Mouse (Mus musculus) gastrocnemius, adult 2 months (tissue): ENCODE data around the gene Mbl2. TPM values are rescaled to one million over a fixed set of nuclear protein-coding genes. Genes with fewer than 3 reads are reported as not detected.
A peak's percentile ranks its signal among the peaks of the same experiment; 100 is the strongest.

Source experiments
- DNase-seq: peaks from one replicate; pipeline ENCODE4 v3.0.0; 2022
- H3K27ac ChIP-seq: fragments of 200-600 bp; 2 replicates; pipeline ENCODE4 v1.8.1; 2022; ENCODE audit warnings: mild to moderate bottlenecking
- H3K4me3 ChIP-seq: fragments of 200-600 bp; 2 replicates; pipeline ENCODE4 v1.8.1; 2022; ENCODE audit warnings: mild to moderate bottlenecking, moderate library complexity
- CTCF ChIP-seq: fragments of 200-600 bp; IDR thresholded peaks from 2 replicates; pipeline ENCODE4 v1.8.1; 2022; ENCODE audit warnings: antibody characterized with exemption, mild to moderate bottlenecking, moderate library complexity
- intact Hi-C: fragments of 180-260 bp; cut with DNase I; formaldehyde crosslinking; loops from one replicate; pipeline ENCODE4 v1.15.1; 2025
- microRNA-seq: library from miRNA; unstranded; fragments of <30 nt; microRNA quantifications from one replicate; pipeline ENCODE4 v1.2.0, GENCODE M21; 2021
- total RNA-seq, 2 experiments: library from RNA; stranded (reverse); gene quantifications; 2 replicates each; pipeline ENCODE4 v1.2.3; 2021

The Mbl2 gene
- total RNA-seq, 2 experiments from 2014 or later: not detected

GRCm38 (mm10) chr19:30229477-30229876, 3.3 kb upstream of the Mbl2 start:
- no peak for TF ChIP-seq CTCF
- Histone ChIP-seq H3K27ac (no peak overlapping the region), H3K4me3 (no peak overlapping the region)
- intact Hi-C loops: no loop called here
- DNase-seq: no peak

- Histone ChIP-seq H3K4me3 (no peak overlapping the region), H3K27ac (no peak overlapping the region)
- no peak for DNase-seq
- no peak for TF ChIP-seq CTCF
- intact Hi-C loops: no loop called here
Measured at GRCm38 (mm10) chr19:30234416-30234815, 1.7 kb downstream of the Mbl2 start.

GRCm38 (mm10) chr19:30247359-30247758, 14.6 kb downstream of the Mbl2 start:
- intact Hi-C loops: no loop called here
- no peak for DNase-seq
- no peak overlapping the region for H3K4me3 ChIP-seq
- no peak overlapping the region for H3K27ac ChIP-seq
- peak; percentile 40; the same call in 1 of the 2 replicates for TF ChIP-seq CTCF

- TF ChIP-seq CTCF: peak; percentile 78
- Histone ChIP-seq H3K27ac (no peak overlapping the region), H3K4me3 (no peak overlapping the region)
- DNase-seq: peak; percentile 30
- intact Hi-C loops: loop anchor here (1.0 kb wide), 1 partner anchor 305 kb away; no protein-coding TSS in a partner anchor
Measured at GRCm38 (mm10) chr19:30248822-30249221, 16.1 kb downstream of the Mbl2 start.

GRCm38 (mm10) chr19:30252253-30252652, 19.5 kb downstream of the Mbl2 start:
- Histone ChIP-seq H3K4me3 (no peak overlapping the region), H3K27ac (no peak overlapping the region)
- TF ChIP-seq CTCF: no peak
- no peak for DNase-seq
- intact Hi-C loops: no loop called here

GRCm38 (mm10) chr19:30256339-30256738, 23.6 kb downstream of the Mbl2 start:
- Histone ChIP-seq H3K4me3 (no peak overlapping the region), H3K27ac (no peak overlapping the region)
- intact Hi-C loops: no loop called here
- no peak for DNase-seq
- TF ChIP-seq CTCF: no peak

- intact Hi-C loops: no loop called here
- Histone ChIP-seq H3K27ac (no peak overlapping the region), H3K4me3 (no peak overlapping the region)
- no peak for DNase-seq
- no peak for TF ChIP-seq CTCF
Measured at GRCm38 (mm10) chr19:30281125-30281524, 48.4 kb downstream of the Mbl2 start.

GRCm38 (mm10) chr19:30287899-30288490, 55.3 kb downstream of the Mbl2 start:
- TF ChIP-seq CTCF: no peak
- Histone ChIP-seq H3K27ac (no peak overlapping the region), H3K4me3 (no peak overlapping the region)
- intact Hi-C loops: no loop called here
- no peak for DNase-seq

Small RNA genes within 50 kb of the gene (microRNA-seq; reads per million reads assigned to microRNA genes)
- gene Gm24108: not detected

Other genes starting within 250 kb of the Mbl2 start
- not detected for gene Trpd52l3, start 229.2 kb upstream of the Mbl2 start, total RNA-seq
- gene Uhrf2, start 202.4 kb upstream of the Mbl2 start, total RNA-seq: 10 to 100 TPM; 15.5 to 16.1 TPM
- gene Gldc, start 57.5 kb upstream of the Mbl2 start, total RNA-seq: under 1 TPM in 1 of 2 experiments, not detected in 1; 0.11 TPM